Mouse (Mus musculus) left cerebral cortex, postnatal 25 days (tissue): ENCODE measurements at regions not wholly inside any gene's neighbourhood (a gene's known extent, or its start where the extent isn't known, plus 50 kb on each side); places are given as distances from the start of the nearest gene placed in this dataset.

Experiments used
- DNase-seq, 2 experiments: peaks; one replicate each; pipeline ENCODE4 v3.0.0; 2022; ENCODE audit warnings: low spot score in 2 of 2, mixed read lengths in 1 of 2
- intact Hi-C: fragments of 180-260 bp; cut with DNase I; formaldehyde crosslinking; loops from one replicate; pipeline ENCODE4 v1.15.1; 2025

GRCm38 (mm10) chr2:166338396-166339085 lies 183.1 kb upstream of the Sulf2 start:
- DNase-seq: no peak
- intact Hi-C loops: loop anchor here (5.0 kb wide), 1 partner anchor 181 kb away; the partner anchor contains the start of gene Sulf2

GRCm38 (mm10) chr2:166337666-166338065 lies 182.2 kb upstream of the Sulf2 start:
- no peak for DNase-seq
- intact Hi-C loops: loop anchor here (5.0 kb wide), 1 partner anchor 180 kb away; the partner anchor contains the start of gene Sulf2

GRCm38 (mm10) chr2:166335702-166336101 lies 180.2 kb upstream of the Sulf2 start:
- intact Hi-C loops: loop anchor here (5.0 kb wide), 1 partner anchor 178 kb away; the partner anchor contains the start of gene Sulf2

GRCm38 (mm10) chr2:166334559-166334958 lies 179.1 kb upstream of the Sulf2 start:
- intact Hi-C loops: no loop called here
- no peak for DNase-seq

More at GRCm38 (mm10) chr2:166335702-166336101, 180.2 kb upstream of the Sulf2 start:
- no peak for DNase-seq

- DNase-seq: peak in 1 of 2 experiments; percentile 43
- intact Hi-C loops: no loop called here
These were observed 178.4 kb upstream of the Sulf2 start for GRCm38 (mm10) chr2:166333818-166334217.

GRCm38 (mm10) chr2:166332748-166333417 lies 177.4 kb upstream of the Sulf2 start:
- intact Hi-C loops: no loop called here
- no peak for DNase-seq

- intact Hi-C loops: no loop called here
- DNase-seq: no peak
These were observed 175.7 kb upstream of the Sulf2 start for GRCm38 (mm10) chr2:166331192-166331591.

GRCm38 (mm10) chr2:166330364-166330763 lies 174.9 kb upstream of the Sulf2 start:
- intact Hi-C loops: no loop called here
- no peak for DNase-seq

GRCm38 (mm10) chr2:166329556-166330340 lies 174.3 kb upstream of the Sulf2 start:
- intact Hi-C loops: no loop called here
- DNase-seq: no peak

- no peak for DNase-seq
- intact Hi-C loops: no loop called here
These were observed 171.5 kb upstream of the Sulf2 start for GRCm38 (mm10) chr2:166326932-166327331.

GRCm38 (mm10) chr2:166324954-166325353 lies 169.5 kb upstream of the Sulf2 start:
- intact Hi-C loops: no loop called here

GRCm38 (mm10) chr2:166324439-166324838 lies 169.0 kb upstream of the Sulf2 start:
- intact Hi-C loops: no loop called here
- peak; percentile 43 to 51 for DNase-seq

More at GRCm38 (mm10) chr2:166324954-166325353, 169.5 kb upstream of the Sulf2 start:
- DNase-seq: no peak

- DNase-seq: no peak
- intact Hi-C loops: no loop called here
These were observed 167.2 kb upstream of the Sulf2 start for GRCm38 (mm10) chr2:166322668-166323043.

- no peak for DNase-seq
- intact Hi-C loops: no loop called here
These were observed 166.7 kb upstream of the Sulf2 start for GRCm38 (mm10) chr2:166321992-166322667.

- DNase-seq: no peak
- intact Hi-C loops: no loop called here
These were observed 161.0 kb upstream of the Sulf2 start for GRCm38 (mm10) chr2:166316409-166316916.

- DNase-seq: peak in 1 of 2 experiments; percentile 34
These were observed 155.0 kb upstream of the Sulf2 start for GRCm38 (mm10) chr2:166310438-166310837.

GRCm38 (mm10) chr2:166309882-166310281 lies 154.4 kb upstream of the Sulf2 start:
- DNase-seq: no peak
- intact Hi-C loops: no loop called here

More at GRCm38 (mm10) chr2:166310438-166310837, 155.0 kb upstream of the Sulf2 start:
- intact Hi-C loops: no loop called here

- intact Hi-C loops: no loop called here
These were observed 152.1 kb upstream of the Sulf2 start for GRCm38 (mm10) chr2:166307551-166307950.

More at GRCm38 (mm10) chr2:166307551-166307950, 152.1 kb upstream of the Sulf2 start:
- DNase-seq: no peak
